Mouse (Mus musculus): Measurements from ENCODE around the gene Disp1. TPM values are rescaled to one million over a fixed set of nuclear protein-coding genes. Genes with fewer than 3 reads are reported as not detected.
A peak's percentile ranks its signal among the peaks of the same experiment; 100 is the strongest.

Disp1 gene
- total RNA-seq, 2 experiments from 2014 or later, result 7.6 to 8.3 TPM

GRCm38 (mm10) chr1:183163512-183164189 lies 57.7 kb downstream of the Disp1 start:
- DNase-seq, result no peak

- DNase-seq, result no peak
Observed at GRCm38 (mm10) chr1:183161057-183161456, 60.3 kb downstream of the Disp1 start.

GRCm38 (mm10) chr1:183160188-183160587 lies 61.1 kb downstream of the Disp1 start:
- no peak for DNase-seq

GRCm38 (mm10) chr1:183159183-183159582 lies 62.1 kb downstream of the Disp1 start:
- no peak for DNase-seq

GRCm38 (mm10) chr1:183155600-183155999 lies 65.7 kb downstream of the Disp1 start:
- DNase-seq, result peak; percentile 67 to 78

GRCm38 (mm10) chr1:183154296-183155204 lies 66.8 kb downstream of the Disp1 start:
- DNase-seq, result no peak

GRCm38 (mm10) chr1:183153354-183153753 lies 68.0 kb downstream of the Disp1 start:
- no peak for DNase-seq

GRCm38 (mm10) chr1:183151510-183152319 lies 69.6 kb downstream of the Disp1 start:
- no peak for DNase-seq

- DNase-seq, result no peak
Observed at GRCm38 (mm10) chr1:183150379-183150840, 70.9 kb downstream of the Disp1 start.

GRCm38 (mm10) chr1:183149571-183150105 lies 71.7 kb downstream of the Disp1 start:
- no peak for DNase-seq

GRCm38 (mm10) chr1:183147438-183147841 lies 73.9 kb downstream of the Disp1 start:
- peak; percentile 68 to 81 for DNase-seq

GRCm38 (mm10) chr1:183146795-183147194 lies 74.5 kb downstream of the Disp1 start:
- peak in 1 of 2 experiments; percentile 26 for DNase-seq

- DNase-seq, result peak; percentile 24 to 28
Observed at GRCm38 (mm10) chr1:183146102-183146735, 75.1 kb downstream of the Disp1 start.

- DNase-seq, result no peak
Observed at GRCm38 (mm10) chr1:183144602-183145205, 76.6 kb downstream of the Disp1 start.

GRCm38 (mm10) chr1:183143246-183143645 lies 78.1 kb downstream of the Disp1 start:
- no peak for DNase-seq

GRCm38 (mm10) chr1:183142566-183142965 lies 78.8 kb downstream of the Disp1 start:
- DNase-seq, result no peak

- DNase-seq, result no peak
Observed at GRCm38 (mm10) chr1:183141329-183141728, 80.0 kb downstream of the Disp1 start.

GRCm38 (mm10) chr1:183140511-183141268 lies 80.6 kb downstream of the Disp1 start:
- DNase-seq, result no peak

GRCm38 (mm10) chr1:183138088-183138487 lies 83.2 kb downstream of the Disp1 start:
- DNase-seq, result no peak

GRCm38 (mm10) chr1:183134427-183134826 lies 86.9 kb downstream of the Disp1 start:
- DNase-seq, result peak in 1 of 2 experiments; percentile 29

Measured in heart, adult 18-20 months (tissue).